10 mouse cellular contexts compared by ENCODE assay signal in genomic region chr7:19004631-19005079, GRCm38 (mm10). TPM values are rescaled to one million over a fixed set of nuclear protein-coding genes. Genes with fewer than 3 reads are reported as not detected.
DNase-seq lines count a peak whose midpoint lies in the region; ATAC-seq and TF ChIP-seq lines count a peak whose summit lies in the region.
"Had no signal": no experiment of that assay in that cellular context is flagged by ENCODE, and none has a peak within 500 bp of the region (broad histone marks: within the 10 kb centered on the region; RNA-seq: fewer than 3 reads in every experiment).

No protein-coding gene starts in this region.

- TF ChIP-seq POLR2A in kidney, adult 2 months (IDR thresholded peaks at IDR 0.05; ENCODE audit: low read depth, low read length) = no peak
- TF ChIP-seq POLR2A in ES-Bruce4 (IDR thresholded peaks at IDR 0.05; ENCODE audit: insufficient read depth, low read length) = no peak

- no peaks in the 10 kb centered on the region for H3K27me3 ChIP-seq in kidney, adult 2 months (replicated peaks; ENCODE audit: control insufficient read depth, insufficient read depth, low read length)
- no peaks in the 10 kb centered on the region for H3K27me3 ChIP-seq in ES-Bruce4 (ENCODE audit: control insufficient read depth, insufficient read depth, low read length, poor library complexity, severe bottlenecking)
- no peaks in the 10 kb centered on the region for H3K27me3 ChIP-seq in heart, postnatal 0 days (ENCODE audit: control insufficient read depth, insufficient read depth, low read length)
- no peaks in the 10 kb centered on the region for H3K27me3 ChIP-seq in liver, postnatal 0 days (ENCODE audit: insufficient read depth, low read length)

- H3K4me1 ChIP-seq in kidney, adult 2 months (ENCODE audit: control insufficient read depth, insufficient read depth, low read length) = peaks cover 20% of the 10 kb centered on the region
- no peaks in the 10 kb centered on the region for H3K4me1 ChIP-seq in ES-Bruce4 (ENCODE audit: control insufficient read depth, insufficient read depth, low read length)
- H3K4me1 ChIP-seq in heart, postnatal 0 days (ENCODE audit: control insufficient read depth, insufficient read depth) = peaks cover 14% of the 10 kb centered on the region
- H3K4me1 ChIP-seq in liver, postnatal 0 days (ENCODE audit: insufficient read depth) = peaks cover 45% of the 10 kb centered on the region

- peak; percentile 24 for DNase-seq in kidney, adult 2 months
- DNase-seq in kidney, adult 11 months = no peak
- DNase-seq in cerebellum, postnatal 14 days = peak; percentile 74 to 78
- no peak for DNase-seq in heart, postnatal 0 days (ENCODE audit: low spot score)
- no peak for DNase-seq in liver, postnatal 0 days
- DNase-seq in frontal cortex, adult 2 months (ENCODE audit: extremely low spot score in 1 of 2, low spot score in 1 of 2) = no peak
- no peak for DNase-seq in layer of hippocampus, postnatal 25 days (ENCODE audit: extremely low spot score in 1 of 2, low spot score in 1 of 2)

- peak overlapping the region; percentile 90 for H3K9ac ChIP-seq in ES-Bruce4 (ENCODE audit: low read depth, poor library complexity, severe bottlenecking)
- peak overlapping the region; percentile 77 for H3K9ac ChIP-seq in heart, postnatal 0 days (replicated peaks; ENCODE audit: low read depth, low read length)
- peak overlapping the region; percentile 77 for H3K9ac ChIP-seq in liver, postnatal 0 days (replicated peaks)

- H3K4me3 ChIP-seq in kidney, adult 2 months (ENCODE audit: insufficient read depth, low read depth, low read length) = peak overlapping the region; percentile 91
- H3K4me3 ChIP-seq in ES-Bruce4 (ENCODE audit: low read depth, low read length) = peak overlapping the region; percentile 82
- H3K4me3 ChIP-seq in heart, postnatal 0 days (ENCODE audit: low read depth, low read length) = peak overlapping the region; percentile 75
- peak overlapping the region; percentile 87 for H3K4me3 ChIP-seq in liver, postnatal 0 days (ENCODE audit: low read depth, low read length)

- no peaks in the 10 kb centered on the region for H3K9me3 ChIP-seq in ES-Bruce4 (replicated peaks; ENCODE audit: control insufficient read depth, insufficient read depth, low read length, poor library complexity, severe bottlenecking)
- H3K9me3 ChIP-seq in heart, postnatal 0 days (replicated peaks; ENCODE audit: control insufficient read depth, low read length) = no peaks in the 10 kb centered on the region
- H3K9me3 ChIP-seq in liver, postnatal 0 days (ENCODE audit: low read length) = no peaks in the 10 kb centered on the region

- no peak overlapping the region for H3K27ac ChIP-seq in kidney, adult 2 months (ENCODE audit: insufficient read depth, low read depth, low read length)
- H3K27ac ChIP-seq in ES-Bruce4 (ENCODE audit: insufficient read depth, low read length) = peak overlapping the region; percentile 21; the same call in 1 of the 2 replicates
- peak overlapping the region; percentile 90; the same call in 1 of the 2 replicates for H3K27ac ChIP-seq in heart, postnatal 0 days (ENCODE audit: low read depth)
- peak overlapping the region; percentile 87 for H3K27ac ChIP-seq in liver, postnatal 0 days (ENCODE audit: low read depth)

- WGBS in kidney, adult 2 months = 5% methylated on average over 34 of the region's 34 CpGs
- 6% methylated on average over 34 of the region's 34 CpGs for WGBS in heart, postnatal 0 days
- 13% methylated on average over 34 of the region's 34 CpGs for WGBS in liver, postnatal 0 days (ENCODE audit: insufficient replicate concordance)

- ATAC-seq in heart, postnatal 0 days (ENCODE audit: insufficient read depth, low read depth) = no peak
- ATAC-seq in liver, postnatal 0 days = no peak

- H3K4me2 ChIP-seq in heart, postnatal 0 days (ENCODE audit: low read depth, low read length) = peak overlapping the region; percentile 91
- H3K4me2 ChIP-seq in liver, postnatal 0 days (ENCODE audit: low read depth, low read length) = peak overlapping the region; percentile 98

- TF ChIP-seq CTCF in kidney, adult 2 months (conservative IDR thresholded peaks at IDR 0.05; ENCODE audit: insufficient read depth, insufficient read length, low read depth, low read length) = no peak
- TF ChIP-seq CTCF in ES-Bruce4 (IDR thresholded peaks at IDR 0.05; ENCODE audit: low read depth, low read length) = no peak
- no peak for TF ChIP-seq CTCF in heart, postnatal 0 days (IDR thresholded peaks at IDR 0.05; ENCODE audit: low read depth)
- TF ChIP-seq CTCF in liver, postnatal 0 days (IDR thresholded peaks at IDR 0.05; ENCODE audit: low read depth) = no peak

- TF ChIP-seq EP300 in ES-Bruce4 (IDR thresholded peaks at IDR 0.05; ENCODE audit: insufficient read depth, low read depth, low read length) = no peak
- TF ChIP-seq EP300 in heart, postnatal 0 days (IDR thresholded peaks at IDR 0.05; ENCODE audit: low read depth) = no peak
- TF ChIP-seq EP300 in liver, postnatal 0 days (IDR thresholded peaks at IDR 0.05; ENCODE audit: low read depth) = no peak

- H3K36me3 ChIP-seq in kidney, adult 2 months (ENCODE audit: control insufficient read depth, insufficient read depth, low read length) = no peaks in the 10 kb centered on the region; the same call in 1 of the 2 replicates
- H3K36me3 ChIP-seq in ES-Bruce4 (ENCODE audit: control insufficient read depth, insufficient read depth, low read length, poor library complexity, severe bottlenecking) = peaks cover 5% of the 10 kb centered on the region; the same call in 1 of the 2 replicates
- 0 out of 2 replicates have a peak, but pooled peaks cover 14% of the 10 kb centered on the region for H3K36me3 ChIP-seq in heart, postnatal 0 days (replicated peaks; ENCODE audit: control insufficient read depth, insufficient read depth, low read length)
- H3K36me3 ChIP-seq in liver, postnatal 0 days (replicated peaks; ENCODE audit: insufficient read depth, low read length) = peaks cover 17% of the 10 kb centered on the region; the same call in 1 of the 2 replicates

RNA-seq across cellular contexts. Expression of gene Irf2bp1, which starts 0.8 kb away (rescaled TPM):
- polyA plus RNA-seq in kidney, adult 2 months (2012; rRNA removed) = 18.1 and 21.1 TPM in 2 replicates
- 16.2 and 20.9 TPM in 2 replicates for polyA plus RNA-seq in ES-Bruce4 (2011; ENCODE audit: insufficient read depth, insufficient read length, low read depth, missing spikeins)
- total RNA-seq in heart, postnatal 0 days (2014; rRNA removed; ENCODE audit: low replicate concordance) = 50.0 and 51.3 TPM in 2 replicates
- polyA plus RNA-seq in heart, postnatal 0 days (2015; fragmentation: Nextera tagmentation; extraction: Ambion mirVana) = 7.1 and 7.3 TPM in 2 replicates
- 6.3 and 8.8 TPM in 2 replicates for polyA plus RNA-seq in liver, postnatal 0 days (2015; fragmentation: Nextera tagmentation; extraction: Ambion mirVana)
- 29.0 and 30.5 TPM in 2 replicates for polyA plus RNA-seq in frontal cortex, adult 2 months (2012; rRNA removed)
- total RNA-seq in layer of hippocampus, postnatal 25 days (2021) = 10 to 100 TPM; 51.7 to 53.5 TPM

RNA-seq across cellular contexts. Expression of gene Mypop, which starts 13.6 kb away (rescaled TPM):
- 7.6 and 8.7 TPM in 2 replicates for polyA plus RNA-seq in kidney, adult 2 months (2012; rRNA removed)
- 4.0 and 5.5 TPM in 2 replicates for polyA plus RNA-seq in ES-Bruce4 (2011; ENCODE audit: insufficient read depth, insufficient read length, low read depth, missing spikeins)
- total RNA-seq in heart, postnatal 0 days (2014; rRNA removed; ENCODE audit: low replicate concordance) = 0.08 and 0.34 TPM in 2 replicates
- polyA plus RNA-seq in heart, postnatal 0 days (2015; fragmentation: Nextera tagmentation; extraction: Ambion mirVana) = 0.79 and 1.2 TPM in 2 replicates
- polyA plus RNA-seq in liver, postnatal 0 days (2015; fragmentation: Nextera tagmentation; extraction: Ambion mirVana) = 0.39 and 0.55 TPM in 2 replicates
- polyA plus RNA-seq in frontal cortex, adult 2 months (2012; rRNA removed) = 39.9 and 46.2 TPM in 2 replicates
- 10 to 100 TPM; 44.9 to 48.3 TPM for total RNA-seq in layer of hippocampus, postnatal 25 days (2021)

RNA-seq across cellular contexts. Expression of gene Nanos2, which starts 17.5 kb away (rescaled TPM):
- polyA plus RNA-seq in kidney, adult 2 months (2012; rRNA removed) = not detected in 2 replicates
- polyA plus RNA-seq in ES-Bruce4 (2011; ENCODE audit: insufficient read depth, insufficient read length, low read depth, missing spikeins) = not detected in 2 replicates
- not detected in 2 replicates for total RNA-seq in heart, postnatal 0 days (2014; rRNA removed; ENCODE audit: low replicate concordance)
- not detected in 2 replicates for polyA plus RNA-seq in heart, postnatal 0 days (2015; fragmentation: Nextera tagmentation; extraction: Ambion mirVana)
- not detected in 2 replicates for polyA plus RNA-seq in liver, postnatal 0 days (2015; fragmentation: Nextera tagmentation; extraction: Ambion mirVana)
- 2.9 and 4.1 TPM in 2 replicates for polyA plus RNA-seq in frontal cortex, adult 2 months (2012; rRNA removed)
- total RNA-seq in layer of hippocampus, postnatal 25 days (2021) = under 1 TPM; 0.17 to 0.70 TPM

RNA-seq across cellular contexts. Expression of gene Foxa3, which starts 18.7 kb away (rescaled TPM):
- 0.13 and 0.16 TPM in 2 replicates for polyA plus RNA-seq in kidney, adult 2 months (2012; rRNA removed)
- 2.5 and 2.6 TPM in 2 replicates for polyA plus RNA-seq in ES-Bruce4 (2011; ENCODE audit: insufficient read depth, insufficient read length, low read depth, missing spikeins)
- total RNA-seq in heart, postnatal 0 days (2014; rRNA removed; ENCODE audit: low replicate concordance) = not detected in 2 replicates
- polyA plus RNA-seq in heart, postnatal 0 days (2015; fragmentation: Nextera tagmentation; extraction: Ambion mirVana) = 0.11 TPM in 1 of 2 replicates, not detected in the other
- 61.0 and 84.0 TPM in 2 replicates for polyA plus RNA-seq in liver, postnatal 0 days (2015; fragmentation: Nextera tagmentation; extraction: Ambion mirVana)
- polyA plus RNA-seq in frontal cortex, adult 2 months (2012; rRNA removed) = not detected in 2 replicates
- total RNA-seq in layer of hippocampus, postnatal 25 days (2021) = not detected
- total RNA-seq: left cerebral cortex, postnatal 36 days had no signal
- polyA plus RNA-seq: brain, embryonic 14.5 days had no signal

RNA-seq across cellular contexts. Expression of gene Sympk, which starts 19.5 kb away (rescaled TPM):
- 59.8 and 68.9 TPM in 2 replicates for polyA plus RNA-seq in kidney, adult 2 months (2012; rRNA removed)
- polyA plus RNA-seq in ES-Bruce4 (2011; ENCODE audit: insufficient read depth, insufficient read length, low read depth, missing spikeins) = 102 and 119 TPM in 2 replicates
- total RNA-seq in heart, postnatal 0 days (2014; rRNA removed; ENCODE audit: low replicate concordance) = 68.8 and 72.0 TPM in 2 replicates
- polyA plus RNA-seq in heart, postnatal 0 days (2015; fragmentation: Nextera tagmentation; extraction: Ambion mirVana) = 14.6 and 16.7 TPM in 2 replicates
- 6.9 and 7.1 TPM in 2 replicates for polyA plus RNA-seq in liver, postnatal 0 days (2015; fragmentation: Nextera tagmentation; extraction: Ambion mirVana)
- polyA plus RNA-seq in frontal cortex, adult 2 months (2012; rRNA removed) = 118 and 120 TPM in 2 replicates
- total RNA-seq in layer of hippocampus, postnatal 25 days (2021) = 100 to 1,000 TPM; 111 to 113 TPM

Comparison
In these comparisons a context has a peak if more than half of its experiments do, and no peak if none do; other contexts are left out.
1. DNase-seq: peak in kidney, adult 2 months (single experiment) and cerebellum, postnatal 14 days (2 of 2); none in kidney, adult 11 months (single experiment), heart, postnatal 0 days (single experiment), liver, postnatal 0 days (single experiment), frontal cortex, adult 2 months (0 of 2) and layer of hippocampus, postnatal 25 days (0 of 2).
2. Peak in every context shown above with its lines, with median percentiles within 50 percentile points of each other: H3K4me3 ChIP-seq and H3K9ac ChIP-seq.